Mouse (Mus musculus) forebrain, embryonic 10.5 days (tissue): ENCODE measurements at regions not wholly inside any gene's neighbourhood (a gene's known extent, or its start where the extent isn't known, plus 50 kb on each side); places are given as distances from the start of the nearest gene placed in this dataset.

ENCODE experiments used
- DNase-seq: peaks from one replicate; pipeline ENCODE4 v3.0.0-alpha.2; 2017; ENCODE audit warnings: low spot score; ENCODE audit errors: extremely low spot score
- H3K27ac ChIP-seq: fragments of 300-500 bp; sonication (generic); 2 replicates; pipeline ENCODE4 v1.5.1; 2016; ENCODE audit warnings: mild to moderate bottlenecking
- H3K27me3 ChIP-seq: fragments of 300-500 bp; sonication (generic); 2 replicates; pipeline ENCODE4 v1.6.1; 2016; ENCODE audit warnings: mild to moderate bottlenecking; ENCODE audit not compliant: poor library complexity, severe bottlenecking
- H3K36me3 ChIP-seq: fragments of 300-500 bp; sonication (generic); replicated peaks from 2 replicates; pipeline ENCODE4 v1.6.1; 2016; ENCODE audit warnings: mild to moderate bottlenecking, moderate library complexity
- H3K4me1 ChIP-seq: fragments of 300-500 bp; sonication (generic); 2 replicates; pipeline ENCODE4 v1.6.1; 2016
- H3K4me3 ChIP-seq: fragments of 300-500 bp; sonication (generic); 2 replicates; pipeline ENCODE4 v1.5.1; 2016; ENCODE audit warnings: mild to moderate bottlenecking, moderate library complexity
- H3K9me3 ChIP-seq: fragments of 300-500 bp; sonication (generic); 2 replicates; pipeline ENCODE4 v1.6.1; 2016; ENCODE audit warnings: mild to moderate bottlenecking, moderate library complexity
- WGBS: fragments of 180-500 bp; shearing (Covaris S2); methylation state at CpG from one replicate; pipeline ENCODE4 v1.1.7; 2016; 5-methylcytosine and 5-hydroxymethylcytosine counted together

- DNase-seq: no peak
- Histone ChIP-seq H3K36me3 (no peaks in the 10 kb centered on the region), H3K27me3 (no peaks in the 10 kb centered on the region), H3K4me3 (no peak overlapping the region), H3K4me1 (peaks cover 13% of the 10 kb centered on the region), H3K27ac (no peak overlapping the region; the same call in 1 of the 2 replicates), H3K9me3 (no peaks in the 10 kb centered on the region)
- 52% methylated on average over 14 of the region's 14 CpGs for WGBS
These were observed 207.6 kb upstream of the Tbx3 start for GRCm38 (mm10) chr5:119462659-119463530.

DNA sequence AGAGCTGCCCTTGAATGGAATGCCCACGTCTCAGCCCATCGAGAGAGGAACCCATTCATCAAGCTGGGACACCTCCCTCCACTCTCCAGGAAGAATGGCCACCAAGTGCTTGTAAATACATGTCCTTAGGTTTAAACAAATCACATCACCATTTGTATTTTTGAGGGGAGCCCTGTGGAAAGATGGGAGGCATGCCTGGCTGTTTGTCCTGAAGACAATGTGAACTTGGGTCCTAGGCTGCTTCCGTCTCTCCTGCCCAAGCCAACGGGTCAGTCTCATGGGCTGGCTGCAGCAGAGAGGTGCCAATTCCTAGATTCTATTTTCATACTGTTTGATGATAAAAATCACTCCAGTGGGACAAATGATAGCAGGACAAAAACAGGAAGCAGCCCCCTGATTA is 205.9 kb upstream of the Tbx3 start:
- Histone ChIP-seq H3K9me3 (no peaks in the 10 kb centered on the region), H3K27me3 (no peaks in the 10 kb centered on the region), H3K4me1 (peaks cover 13% of the 10 kb centered on the region), H3K4me3 (no peak overlapping the region), H3K36me3 (no peaks in the 10 kb centered on the region), H3K27ac (no peak overlapping the region)
- DNase-seq: no peak
- 91% methylated on average over 4 of the region's 4 CpGs for WGBS

- Histone ChIP-seq H3K4me3 (no peak overlapping the region), H3K4me1 (peaks cover 10% of the 10 kb centered on the region), H3K27ac (no peak overlapping the region), H3K9me3 (no peaks in the 10 kb centered on the region), H3K36me3 (no peaks in the 10 kb centered on the region), H3K27me3 (no peaks in the 10 kb centered on the region)
- DNase-seq: no peak
- WGBS: 89% methylated on average over 13 of the region's 13 CpGs
These were observed 203.0 kb upstream of the Tbx3 start for GRCm38 (mm10) chr5:119467346-119468085.

GRCm38 (mm10) chr5:119477926-119478325 is 192.5 kb upstream of the Tbx3 start:
- Histone ChIP-seq H3K4me1 (peaks cover 14% of the 10 kb centered on the region), H3K9me3 (no peaks in the 10 kb centered on the region; the same call in 1 of the 2 replicates), H3K27ac (no peak overlapping the region), H3K36me3 (no peaks in the 10 kb centered on the region), H3K4me3 (no peak overlapping the region), H3K27me3 (0 out of 2 replicates have a peak, but pooled peaks cover 8% of the 10 kb centered on the region)
- 88% methylated on average over 2 of the region's 2 CpGs for WGBS
- DNase-seq: no peak

- 86% methylated on average over 4 of the region's 4 CpGs for WGBS
- DNase-seq: no peak
- H3K36me3 ChIP-seq: no peaks in the 10 kb centered on the region
- H3K27ac ChIP-seq: no peak overlapping the region
- 0 out of 2 replicates have a peak, but pooled peaks cover 8% of the 10 kb centered on the region for H3K27me3 ChIP-seq
- H3K9me3 ChIP-seq: no peaks in the 10 kb centered on the region; the same call in 1 of the 2 replicates
- H3K4me3 ChIP-seq: no peak overlapping the region
- peaks cover 14% of the 10 kb centered on the region for H3K4me1 ChIP-seq
These were observed 192.1 kb upstream of the Tbx3 start for GRCm38 (mm10) chr5:119478331-119478730.

DNA sequence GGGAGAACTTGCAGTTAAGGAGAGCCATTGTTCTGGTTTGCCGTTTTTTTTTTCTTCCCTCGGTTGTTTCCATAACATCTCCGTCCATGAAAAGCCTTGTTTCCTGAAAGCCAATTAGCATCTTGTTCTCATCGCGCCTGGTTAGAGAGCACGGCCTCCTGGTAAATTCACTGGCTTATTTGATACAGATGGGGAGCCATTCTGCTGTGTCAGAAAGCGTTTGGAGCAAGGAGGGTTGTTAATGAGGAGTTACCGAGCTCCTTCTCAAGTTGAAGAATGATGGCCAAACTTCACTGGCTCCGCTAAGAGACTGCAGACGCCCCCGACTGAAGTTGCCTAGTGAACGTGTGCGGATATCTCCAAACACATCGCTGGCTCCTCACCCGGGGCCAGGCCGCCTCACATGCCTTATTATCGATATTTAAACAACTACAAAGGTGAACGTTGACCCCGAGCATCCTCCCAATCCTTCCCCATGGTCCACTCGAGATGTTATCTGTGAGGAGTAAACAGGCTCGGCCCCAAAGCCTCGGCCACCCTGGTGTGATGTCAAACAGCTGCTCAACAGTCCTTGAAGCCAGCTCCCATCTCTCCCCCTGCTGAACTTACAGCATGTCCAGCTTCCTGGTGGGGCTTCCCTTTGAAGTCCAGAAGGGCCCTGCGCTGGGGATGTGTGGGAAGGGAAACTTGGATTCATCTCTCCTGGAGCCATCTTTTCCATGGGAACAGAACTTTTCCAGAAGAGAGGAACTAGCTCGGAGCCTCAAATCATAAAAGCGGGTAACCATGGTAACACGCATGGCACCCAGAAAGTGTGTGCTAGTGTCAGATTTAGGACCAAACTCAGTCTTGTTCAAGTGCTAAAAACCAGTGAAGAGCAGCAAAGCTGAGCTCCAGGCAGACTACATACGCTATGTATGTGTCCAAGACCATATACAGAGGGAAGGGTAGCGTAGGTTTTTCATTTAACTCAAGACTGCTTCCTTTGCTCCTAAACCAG is 190.0 kb upstream of the Tbx3 start:
- H3K4me1 ChIP-seq: peaks cover 14% of the 10 kb centered on the region
- H3K4me3 ChIP-seq: no peak overlapping the region
- DNase-seq: no peak
- WGBS: 67% methylated on average over 28 of the region's 28 CpGs
- H3K36me3 ChIP-seq: no peaks in the 10 kb centered on the region
- H3K27ac ChIP-seq: no peak overlapping the region
- 0 out of 2 replicates have a peak, but pooled peaks cover 8% of the 10 kb centered on the region for H3K27me3 ChIP-seq
- H3K9me3 ChIP-seq: no peaks in the 10 kb centered on the region; the same call in 1 of the 2 replicates

- Histone ChIP-seq H3K4me1 (peaks cover 14% of the 10 kb centered on the region), H3K4me3 (no peak overlapping the region), H3K9me3 (no peaks in the 10 kb centered on the region), H3K27ac (no peak overlapping the region), H3K27me3 (0 out of 2 replicates have a peak, but pooled peaks cover 8% of the 10 kb centered on the region), H3K36me3 (no peaks in the 10 kb centered on the region)
- WGBS: 86% methylated on average over 8 of the region's 8 CpGs
- no peak for DNase-seq
These were observed 186.8 kb upstream of the Tbx3 start for GRCm38 (mm10) chr5:119483706-119484105.

GRCm38 (mm10) chr5:119486196-119486595 is 184.3 kb upstream of the Tbx3 start:
- Histone ChIP-seq H3K9me3 (no peaks in the 10 kb centered on the region), H3K36me3 (no peaks in the 10 kb centered on the region), H3K4me3 (no peak overlapping the region), H3K27ac (no peak overlapping the region), H3K4me1 (no peaks in the 10 kb centered on the region), H3K27me3 (peaks cover 5% of the 10 kb centered on the region; the same call in 1 of the 2 replicates)
- DNase-seq: no peak

- Histone ChIP-seq H3K4me3 (no peak overlapping the region), H3K9me3 (no peaks in the 10 kb centered on the region), H3K4me1 (no peaks in the 10 kb centered on the region), H3K36me3 (no peaks in the 10 kb centered on the region), H3K27me3 (peaks cover 4% of the 10 kb centered on the region; the same call in 1 of the 2 replicates), H3K27ac (no peak overlapping the region)
- no peak for DNase-seq
- WGBS: 90% methylated on average over 8 of the region's 8 CpGs
These were observed 183.3 kb upstream of the Tbx3 start for GRCm38 (mm10) chr5:119487184-119487583.

DNA sequence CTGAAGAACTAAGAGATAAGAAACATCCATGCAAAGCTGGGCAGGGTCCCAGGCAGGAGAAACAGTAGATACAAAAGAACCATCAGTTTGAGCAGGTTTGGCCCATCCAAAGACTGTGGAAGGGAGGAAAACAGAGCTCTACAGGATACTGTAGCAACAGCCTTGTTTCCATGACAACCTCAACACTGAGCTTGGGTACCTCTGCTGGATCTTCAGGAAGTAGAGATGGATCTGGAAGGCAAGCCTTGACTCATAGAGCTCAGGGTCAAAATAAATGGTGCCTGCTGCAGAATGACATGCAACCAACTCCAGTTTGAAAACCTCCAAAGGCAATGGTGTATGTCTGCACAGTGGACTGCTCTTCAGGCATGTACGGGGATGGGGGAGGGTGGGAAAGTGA is 173.0 kb upstream of the Tbx3 start:
- no peaks in the 10 kb centered on the region for H3K4me1 ChIP-seq
- H3K36me3 ChIP-seq: no peaks in the 10 kb centered on the region
- no peaks in the 10 kb centered on the region for H3K27me3 ChIP-seq
- no peaks in the 10 kb centered on the region for H3K9me3 ChIP-seq
- H3K27ac ChIP-seq: no peak overlapping the region
- 81% methylated on average over 1 of the region's 1 CpGs for WGBS
- DNase-seq: no peak
- H3K4me3 ChIP-seq: no peak overlapping the region

DNA sequence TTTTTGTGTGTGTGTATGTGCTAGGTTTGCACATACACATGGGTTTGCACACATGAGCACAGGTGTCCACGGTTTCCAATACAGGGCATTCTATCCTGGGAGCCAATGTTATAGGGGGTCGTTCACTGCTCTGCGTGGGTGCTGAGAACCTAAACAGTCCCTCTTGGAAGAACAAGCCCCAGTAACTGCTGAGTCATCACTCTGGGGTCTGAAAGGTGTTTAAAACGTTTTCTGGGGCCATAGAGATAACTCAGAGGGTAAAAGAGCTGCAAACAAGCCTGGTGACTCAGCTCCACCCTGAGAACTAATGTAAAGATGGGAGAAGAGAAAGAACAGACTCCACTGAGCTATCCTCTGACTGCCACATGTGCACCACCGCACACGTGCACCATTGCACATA is 172.0 kb upstream of the Tbx3 start:
- H3K27ac ChIP-seq: no peak overlapping the region
- H3K36me3 ChIP-seq: no peaks in the 10 kb centered on the region
- WGBS: 74% methylated on average over 6 of the region's 6 CpGs
- no peak for DNase-seq
- H3K27me3 ChIP-seq: no peaks in the 10 kb centered on the region
- no peaks in the 10 kb centered on the region for H3K4me1 ChIP-seq
- H3K9me3 ChIP-seq: no peaks in the 10 kb centered on the region
- no peak overlapping the region for H3K4me3 ChIP-seq

DNA sequence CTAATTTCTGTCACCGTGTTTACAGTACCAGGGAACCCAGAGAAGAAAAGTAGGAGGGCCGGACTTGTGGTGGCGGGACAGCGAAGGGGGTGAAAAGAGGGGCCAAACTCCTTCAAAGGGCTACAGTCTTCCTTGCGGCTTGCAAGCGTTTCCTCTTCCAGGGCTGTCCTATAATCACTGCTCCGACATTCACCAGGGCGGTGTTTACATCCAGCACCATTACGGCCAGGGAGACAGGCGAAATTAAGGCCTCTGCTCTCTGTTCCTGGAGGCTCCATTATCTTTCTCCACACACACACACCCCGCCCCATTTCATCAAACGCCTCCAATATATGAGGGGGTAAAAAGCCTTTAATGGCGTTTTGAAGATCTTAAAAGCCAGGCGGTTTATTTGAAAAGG is 162.8 kb upstream of the Tbx3 start:
- Histone ChIP-seq H3K36me3 (no peaks in the 10 kb centered on the region), H3K27me3 (no peaks in the 10 kb centered on the region), H3K4me3 (no peak overlapping the region), H3K27ac (no peak overlapping the region), H3K4me1 (no peaks in the 10 kb centered on the region), H3K9me3 (peaks cover 6% of the 10 kb centered on the region; the same call in 1 of the 2 replicates)
- no peak for DNase-seq
- WGBS: 83% methylated on average over 14 of the region's 14 CpGs
